In genomic region chr12:28859495-28860263, GRCm38 (mm10) we compare ENCODE assay signal across 12 mouse cellular contexts.
A peak's percentile ranks its signal among the peaks of the same experiment; 100 is the strongest.
DNase-seq lines count a peak whose midpoint lies in the region; ATAC-seq and TF ChIP-seq lines count a peak whose summit lies in the region.
"Had no signal": no experiment of that assay in that cellular context is flagged by ENCODE, and none has a peak within 500 bp of the region (broad histone marks: within the 10 kb centered on the region; RNA-seq: fewer than 3 reads in every experiment).

No protein-coding gene starts in this region.

- WGBS in forebrain, embryonic 15.5 days: 38% methylated on average over 11 of the region's 11 CpGs
- 51% methylated on average over 11 of the region's 11 CpGs for WGBS in midbrain, embryonic 11.5 days
- 78% methylated on average over 11 of the region's 11 CpGs for WGBS in lung, postnatal 0 days

- H3K9me3 ChIP-seq in forebrain, embryonic 15.5 days: no peaks in the 10 kb centered on the region
- H3K9me3 ChIP-seq in midbrain, embryonic 11.5 days (ENCODE audit: control insufficient read depth, low read length): no peaks in the 10 kb centered on the region
- no peaks in the 10 kb centered on the region for H3K9me3 ChIP-seq in lung, postnatal 0 days (ENCODE audit: low read length)
- H3K9me3 ChIP-seq: limb, embryonic 15.5 days had no signal

- peaks cover 52% of the 10 kb centered on the region for H3K4me1 ChIP-seq in forebrain, embryonic 15.5 days
- peaks cover 12% of the 10 kb centered on the region for H3K4me1 ChIP-seq in midbrain, embryonic 11.5 days (ENCODE audit: control insufficient read depth, insufficient read depth, low read length)
- no peaks in the 10 kb centered on the region for H3K4me1 ChIP-seq in lung, postnatal 0 days (ENCODE audit: insufficient read depth, low read depth, low read length)
- H3K4me1 ChIP-seq: limb, embryonic 15.5 days had no signal

- H3K9ac ChIP-seq in forebrain, embryonic 15.5 days (replicated peaks): peak overlapping the region; percentile 30; the same call in 1 of the 2 replicates
- H3K9ac ChIP-seq in midbrain, embryonic 11.5 days (ENCODE audit: low read length): peak overlapping the region; percentile 4; the same call in 1 of the 2 replicates
- H3K9ac ChIP-seq in lung, postnatal 0 days (replicated peaks; ENCODE audit: low read depth): no peak overlapping the region
- H3K9ac ChIP-seq: limb, embryonic 15.5 days had no signal

- no peak overlapping the region for H3K4me3 ChIP-seq in forebrain, embryonic 15.5 days
- H3K4me3 ChIP-seq in midbrain, embryonic 11.5 days (ENCODE audit: low read depth, low read length): no peak overlapping the region
- no peak overlapping the region for H3K4me3 ChIP-seq in lung, postnatal 0 days (ENCODE audit: low read depth, low read length)
- H3K4me3 ChIP-seq: limb, embryonic 15.5 days had no signal

- H3K27me3 ChIP-seq in forebrain, embryonic 15.5 days: no peaks in the 10 kb centered on the region
- H3K27me3 ChIP-seq in midbrain, embryonic 11.5 days (ENCODE audit: control insufficient read depth, insufficient read depth, low read length): no peaks in the 10 kb centered on the region
- no peaks in the 10 kb centered on the region for H3K27me3 ChIP-seq in lung, postnatal 0 days (replicated peaks; ENCODE audit: insufficient read depth, low read length)
- H3K27me3 ChIP-seq: limb, embryonic 15.5 days had no signal

- peak overlapping the region; percentile 94 for H3K27ac ChIP-seq in forebrain, embryonic 15.5 days (replicated peaks)
- peak overlapping the region; percentile 38 for H3K27ac ChIP-seq in midbrain, embryonic 11.5 days (ENCODE audit: low read depth, low read length)
- no peak overlapping the region for H3K27ac ChIP-seq in lung, postnatal 0 days (ENCODE audit: low read length)
- H3K27ac ChIP-seq: limb, embryonic 15.5 days had no signal

- no peaks in the 10 kb centered on the region for H3K36me3 ChIP-seq in forebrain, embryonic 15.5 days
- no peaks in the 10 kb centered on the region for H3K36me3 ChIP-seq in midbrain, embryonic 11.5 days (ENCODE audit: control insufficient read depth, insufficient read depth, low read length)
- H3K36me3 ChIP-seq in lung, postnatal 0 days (ENCODE audit: insufficient read depth, low read length): peaks cover 3% of the 10 kb centered on the region; the same call in 1 of the 2 replicates

- no peak for TF ChIP-seq EP300 in lung, postnatal 0 days (IDR thresholded peaks at IDR 0.05)

- H3K4me2 ChIP-seq in forebrain, embryonic 15.5 days (replicated peaks): 0 out of 2 replicates have a peak overlapping the region, but pooled peaks have one; percentile 3
- H3K4me2 ChIP-seq in midbrain, embryonic 11.5 days: no peak overlapping the region
- no peak overlapping the region for H3K4me2 ChIP-seq in lung, postnatal 0 days (replicated peaks; ENCODE audit: low read depth, low read length)
- H3K4me2 ChIP-seq: limb, embryonic 15.5 days had no signal

- TF ChIP-seq CTCF in lung, postnatal 0 days (IDR thresholded peaks at IDR 0.05): no peak

- DNase-seq in right cerebral cortex, adult 18-20 months: peak; percentile 47
- no peak for DNase-seq in right cerebral cortex, postnatal 4 days
- DNase-seq in midbrain, embryonic 11.5 days (ENCODE audit: low spot score, missing footprints): peak; percentile 90
- peak; percentile 51 for DNase-seq in retina, postnatal 1 day
- DNase-seq in testis, postnatal 10 days (ENCODE audit: low spot score): no peak
- DNase-seq in lung, postnatal 0 days (ENCODE audit: low spot score): no peak
- DNase-seq in thymus, postnatal 14 days: no peak
- DNase-seq: cerebellum, adult 9-10 months; gastrocnemius, postnatal 25 days; kidney, adult 18-20 months had no signal

- peak; percentile 83 for ATAC-seq in forebrain, embryonic 15.5 days (replicated peaks)
- ATAC-seq in midbrain, embryonic 11.5 days (ENCODE audit: low FRiP score): peak; percentile 70
- no peak for ATAC-seq in lung, postnatal 0 days

Comparison
In these comparisons a context has a peak if more than half of its experiments do, and no peak if none do; other contexts are left out.
1. DNase-seq: peak in right cerebral cortex, adult 18-20 months (single experiment), midbrain, embryonic 11.5 days (single experiment) and retina, postnatal 1 day (single experiment); none in right cerebral cortex, postnatal 4 days (single experiment), testis, postnatal 10 days (single experiment), lung, postnatal 0 days (single experiment) and thymus, postnatal 14 days (single experiment).